Mouse (Mus musculus): ENCODE data around the gene Fmod.

- TF ChIP-seq POLR2A (IDR thresholded peaks at IDR 0.05; ENCODE audit: borderline replicate concordance, control insufficient read depth, low read depth, low read length) (no peak), CTCF (IDR thresholded peaks at IDR 0.05; ENCODE audit: control insufficient read depth, insufficient read depth, low read length) (no peak)
Measured at GRCm38 (mm10) chr1:134037172-134037571, at the start of gene Fmod.

Data from bone marrow, adult 2 months (tissue).